Mouse (Mus musculus): Measurements from ENCODE around the gene Fmnl1. TPM values are rescaled to one million over a fixed set of nuclear protein-coding genes. Genes with fewer than 3 reads are reported as not detected.

The Fmnl1 gene
- polyA plus RNA-seq, 1 experiment from 2014 or later = 6.3 TPM

DNA sequence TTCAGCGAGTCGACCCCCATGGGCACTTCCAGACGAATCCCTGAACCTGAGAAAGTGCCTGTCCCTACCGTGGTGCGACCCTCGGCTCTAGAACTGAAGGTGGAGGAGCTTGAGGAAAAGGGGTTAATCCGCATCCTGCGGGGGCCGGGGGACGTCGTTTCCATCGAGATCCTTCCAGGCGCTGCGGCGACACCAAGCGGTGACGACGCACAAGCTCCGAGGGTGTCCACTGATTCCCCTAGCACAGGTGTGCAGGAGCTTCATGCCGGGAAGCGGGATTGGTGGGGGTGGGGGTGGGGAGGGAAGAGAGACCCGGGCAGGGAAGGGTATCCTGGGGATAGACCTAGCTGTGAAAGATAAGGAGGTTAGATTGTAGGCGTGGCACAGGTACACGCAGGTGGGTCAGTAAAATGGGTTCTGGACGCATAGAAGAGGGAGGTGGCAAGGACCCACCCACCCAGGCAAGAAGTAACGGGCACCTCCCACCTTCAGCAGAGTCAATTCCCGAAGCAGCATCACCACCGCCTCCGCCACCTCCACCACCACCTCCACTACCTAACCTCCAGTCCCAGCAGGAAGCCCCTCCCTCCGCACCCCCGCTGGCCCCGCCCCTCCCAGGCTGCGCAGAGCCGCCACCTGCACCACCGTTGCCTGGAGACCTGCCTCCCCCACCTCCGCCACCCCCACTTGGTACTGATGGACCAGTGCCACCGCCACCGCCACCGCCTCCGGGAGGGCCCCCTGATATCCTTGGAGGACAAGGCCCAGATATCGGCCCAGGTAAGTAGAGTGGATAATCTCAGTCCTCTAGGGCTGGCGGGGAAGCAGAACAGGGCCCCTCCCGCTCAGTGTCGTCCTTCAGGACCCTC lies 22.3 kb downstream of the Fmnl1 start:
- WGBS = 5% methylated on average over 42 of the region's 44 CpGs
- no peaks in the 10 kb centered on the region; the same call in 1 of the 2 replicates for H3K36me3 ChIP-seq (ENCODE audit: control insufficient read depth, insufficient read depth, low read length)
- H3K4me3 ChIP-seq (ENCODE audit: low read depth, low read length) = peak overlapping the region; percentile 28
- peaks cover 63% of the 10 kb centered on the region for H3K27me3 ChIP-seq (ENCODE audit: control insufficient read depth, insufficient read depth, low read depth, low read length)
- no peaks in the 10 kb centered on the region for H3K9me3 ChIP-seq (replicated peaks; ENCODE audit: control insufficient read depth, low read length, poor library complexity, severe bottlenecking)
- peak overlapping the region; percentile 52 for H3K4me2 ChIP-seq (ENCODE audit: low read length)
- ATAC-seq = peak; percentile 69
- no peak overlapping the region for H3K27ac ChIP-seq (ENCODE audit: low read length)
- H3K4me1 ChIP-seq (ENCODE audit: control insufficient read depth, insufficient read depth, low read length) = peaks cover 6% of the 10 kb centered on the region; the same call in 1 of the 2 replicates
- H3K9ac ChIP-seq (ENCODE audit: low read depth, low read length) = peak overlapping the region; percentile 56

DNA sequence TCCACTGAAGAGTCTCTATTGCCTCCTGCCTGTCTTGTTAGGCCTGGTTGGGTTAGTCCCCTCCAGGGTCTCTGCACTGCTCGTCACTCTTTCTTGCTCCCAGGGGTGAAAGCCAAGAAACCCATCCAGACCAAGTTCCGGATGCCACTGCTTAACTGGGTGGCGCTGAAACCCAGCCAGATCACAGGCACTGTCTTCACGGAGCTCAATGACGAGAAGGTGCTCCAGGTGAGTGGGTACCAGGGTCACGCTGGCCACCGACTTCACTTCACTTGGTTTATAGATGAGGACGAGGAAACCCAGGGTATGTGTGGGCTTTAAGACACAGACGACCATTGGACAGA lies 22.9 kb downstream of the Fmnl1 start:
- no peaks in the 10 kb centered on the region for H3K9me3 ChIP-seq (replicated peaks; ENCODE audit: control insufficient read depth, low read length, poor library complexity, severe bottlenecking)
- peaks cover 65% of the 10 kb centered on the region for H3K27me3 ChIP-seq (ENCODE audit: control insufficient read depth, insufficient read depth, low read depth, low read length)
- H3K9ac ChIP-seq (ENCODE audit: low read depth, low read length) = no peak overlapping the region
- peaks cover 11% of the 10 kb centered on the region for H3K4me1 ChIP-seq (ENCODE audit: control insufficient read depth, insufficient read depth, low read length)
- no peak overlapping the region for H3K27ac ChIP-seq (ENCODE audit: low read length)
- no peaks in the 10 kb centered on the region; the same call in 1 of the 2 replicates for H3K36me3 ChIP-seq (ENCODE audit: control insufficient read depth, insufficient read depth, low read length)
- H3K4me2 ChIP-seq (ENCODE audit: low read length) = no peak overlapping the region
- no peak for ATAC-seq
- no peak overlapping the region for H3K4me3 ChIP-seq (ENCODE audit: low read depth, low read length)
- WGBS = 39% methylated on average over 9 of the region's 9 CpGs

DNA sequence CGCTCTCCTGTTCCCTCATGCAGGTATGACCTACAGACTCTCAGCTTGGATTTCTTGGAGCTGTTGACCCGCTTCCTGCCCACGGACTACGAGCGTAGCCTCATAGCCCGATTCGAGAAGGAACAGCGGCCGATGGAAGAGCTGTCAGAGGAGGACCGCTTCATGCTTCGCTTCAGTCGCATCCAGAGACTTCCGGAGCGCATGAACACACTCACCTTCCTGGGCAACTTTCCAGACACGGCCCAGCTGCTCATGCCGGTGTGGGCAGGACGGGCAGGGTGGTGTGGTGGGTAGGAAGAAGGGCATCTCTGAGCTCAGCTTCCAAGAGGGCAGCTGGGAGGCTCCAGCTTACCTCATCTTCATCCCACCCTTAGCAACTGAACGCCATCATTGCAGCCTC lies 24.3 kb downstream of the Fmnl1 start:
- ATAC-seq = no peak
- no peak overlapping the region for H3K9ac ChIP-seq (ENCODE audit: low read depth, low read length)

DNA sequence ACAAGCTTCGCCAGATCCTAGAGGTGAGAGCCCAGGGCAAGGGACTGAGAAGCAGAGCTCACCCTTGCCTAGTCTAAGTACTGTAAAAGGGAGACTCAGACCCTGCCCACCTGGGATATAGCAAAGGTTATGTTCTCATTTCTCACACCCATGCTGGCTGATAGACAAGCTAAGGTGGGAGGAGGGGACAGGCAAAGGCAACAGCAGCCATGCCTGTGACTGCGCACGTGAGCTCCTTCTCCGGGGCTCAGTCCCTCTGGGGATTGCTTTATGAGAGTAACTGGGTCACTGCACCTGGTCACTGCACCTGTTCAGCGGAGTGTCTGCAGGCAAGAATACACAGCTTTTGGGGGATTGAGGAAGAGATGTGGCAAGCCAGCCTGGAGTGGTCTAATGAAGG lies 24.7 kb downstream of the Fmnl1 start:
- 86% methylated on average over 5 of the region's 5 CpGs for WGBS
- H3K36me3 ChIP-seq (ENCODE audit: control insufficient read depth, insufficient read depth, low read length) = no peaks in the 10 kb centered on the region; the same call in 1 of the 2 replicates
- H3K9me3 ChIP-seq (replicated peaks; ENCODE audit: control insufficient read depth, low read length, poor library complexity, severe bottlenecking) = no peaks in the 10 kb centered on the region
- H3K9ac ChIP-seq (ENCODE audit: low read depth, low read length) = no peak overlapping the region
- no peak overlapping the region for H3K4me3 ChIP-seq (ENCODE audit: low read depth, low read length)
- ATAC-seq = no peak
- peaks cover 19% of the 10 kb centered on the region for H3K4me1 ChIP-seq (ENCODE audit: control insufficient read depth, insufficient read depth, low read length)
- peaks cover 65% of the 10 kb centered on the region for H3K27me3 ChIP-seq (ENCODE audit: control insufficient read depth, insufficient read depth, low read depth, low read length)
- no peak overlapping the region for H3K4me2 ChIP-seq (ENCODE audit: low read length)
- H3K27ac ChIP-seq (ENCODE audit: low read length) = no peak overlapping the region

More for the DNA sequence above, 24.3 kb downstream of the Fmnl1 start:
- Histone ChIP-seq H3K4me3 (ENCODE audit: low read depth, low read length) (no peak overlapping the region), H3K36me3 (ENCODE audit: control insufficient read depth, insufficient read depth, low read length) (no peaks in the 10 kb centered on the region; the same call in 1 of the 2 replicates), H3K27ac (ENCODE audit: low read length) (no peak overlapping the region), H3K4me2 (ENCODE audit: low read length) (no peak overlapping the region), H3K27me3 (ENCODE audit: control insufficient read depth, insufficient read depth, low read depth, low read length) (peaks cover 70% of the 10 kb centered on the region), H3K4me1 (ENCODE audit: control insufficient read depth, insufficient read depth, low read length) (peaks cover 19% of the 10 kb centered on the region), H3K9me3 (replicated peaks; ENCODE audit: control insufficient read depth, low read length, poor library complexity, severe bottlenecking) (no peaks in the 10 kb centered on the region)
- WGBS = 91% methylated on average over 18 of the region's 18 CpGs

DNA sequence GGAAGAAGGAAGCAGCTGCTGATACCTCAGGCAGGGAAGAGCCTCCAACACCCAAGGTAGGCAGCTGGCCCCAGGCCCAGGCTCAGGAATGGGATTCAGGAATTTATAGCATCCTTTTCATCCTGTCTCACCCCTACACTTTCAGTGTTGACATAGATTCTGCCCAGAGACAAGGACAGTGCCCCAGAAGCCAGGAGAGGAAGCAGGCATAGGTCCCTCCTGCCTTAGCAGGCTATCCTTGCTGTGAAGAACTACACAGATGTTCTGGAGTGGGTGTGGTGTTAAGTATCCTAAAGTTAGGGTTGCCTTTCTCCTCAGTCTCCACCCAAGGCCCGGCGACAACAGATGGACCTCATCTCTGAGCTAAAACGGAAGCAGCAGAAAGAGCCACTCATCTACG lies 26.4 kb downstream of the Fmnl1 start:
- H3K36me3 ChIP-seq (ENCODE audit: control insufficient read depth, insufficient read depth, low read length) = no peaks in the 10 kb centered on the region; the same call in 1 of the 2 replicates
- H3K27ac ChIP-seq (ENCODE audit: low read length) = no peak overlapping the region
- H3K4me1 ChIP-seq (ENCODE audit: control insufficient read depth, insufficient read depth, low read length) = peaks cover 30% of the 10 kb centered on the region
- H3K27me3 ChIP-seq (ENCODE audit: control insufficient read depth, insufficient read depth, low read depth, low read length) = peaks cover 49% of the 10 kb centered on the region
- no peak for ATAC-seq
- no peak overlapping the region for H3K4me2 ChIP-seq (ENCODE audit: low read length)
- 91% methylated on average over 4 of the region's 4 CpGs for WGBS
- no peak overlapping the region for H3K4me3 ChIP-seq (ENCODE audit: low read depth, low read length)
- H3K9me3 ChIP-seq (replicated peaks; ENCODE audit: control insufficient read depth, low read length, poor library complexity, severe bottlenecking) = no peaks in the 10 kb centered on the region
- no peak overlapping the region for H3K9ac ChIP-seq (ENCODE audit: low read depth, low read length)

DNA sequence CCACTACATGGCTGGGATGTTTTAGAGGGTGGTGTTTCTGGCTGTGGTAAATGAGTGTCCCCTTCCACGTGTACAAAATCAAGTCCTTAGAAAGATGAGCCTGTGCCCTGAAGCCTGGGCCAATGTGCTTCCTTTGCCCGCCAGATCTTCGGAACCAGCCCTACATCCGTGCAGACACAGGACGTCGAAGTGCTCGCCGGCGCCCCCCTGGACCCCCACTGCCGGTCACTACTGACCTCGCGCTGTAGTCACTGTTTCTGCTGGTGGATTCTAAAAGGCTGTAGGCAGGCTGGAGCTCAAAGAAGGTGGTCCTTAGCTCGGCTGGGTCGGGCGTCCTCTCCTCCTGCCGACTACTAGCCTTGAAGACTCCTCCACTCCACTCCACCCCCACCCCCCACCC lies 27.4 kb downstream of the Fmnl1 start:
- Histone ChIP-seq H3K4me3 (ENCODE audit: low read depth, low read length) (peak overlapping the region; percentile 50; the same call in 1 of the 2 replicates), H3K27ac (ENCODE audit: low read length) (no peak overlapping the region), H3K27me3 (ENCODE audit: control insufficient read depth, insufficient read depth, low read depth, low read length) (peaks cover 43% of the 10 kb centered on the region), H3K9me3 (replicated peaks; ENCODE audit: control insufficient read depth, low read length, poor library complexity, severe bottlenecking) (no peaks in the 10 kb centered on the region), H3K4me2 (ENCODE audit: low read length) (peak overlapping the region; percentile 80), H3K4me1 (ENCODE audit: control insufficient read depth, insufficient read depth, low read length) (peaks cover 25% of the 10 kb centered on the region), H3K36me3 (ENCODE audit: control insufficient read depth, insufficient read depth, low read length) (no peaks in the 10 kb centered on the region; the same call in 1 of the 2 replicates), H3K9ac (ENCODE audit: low read depth, low read length) (no peak overlapping the region)
- no peak for ATAC-seq
- 7% methylated on average over 16 of the region's 16 CpGs for WGBS

DNA sequence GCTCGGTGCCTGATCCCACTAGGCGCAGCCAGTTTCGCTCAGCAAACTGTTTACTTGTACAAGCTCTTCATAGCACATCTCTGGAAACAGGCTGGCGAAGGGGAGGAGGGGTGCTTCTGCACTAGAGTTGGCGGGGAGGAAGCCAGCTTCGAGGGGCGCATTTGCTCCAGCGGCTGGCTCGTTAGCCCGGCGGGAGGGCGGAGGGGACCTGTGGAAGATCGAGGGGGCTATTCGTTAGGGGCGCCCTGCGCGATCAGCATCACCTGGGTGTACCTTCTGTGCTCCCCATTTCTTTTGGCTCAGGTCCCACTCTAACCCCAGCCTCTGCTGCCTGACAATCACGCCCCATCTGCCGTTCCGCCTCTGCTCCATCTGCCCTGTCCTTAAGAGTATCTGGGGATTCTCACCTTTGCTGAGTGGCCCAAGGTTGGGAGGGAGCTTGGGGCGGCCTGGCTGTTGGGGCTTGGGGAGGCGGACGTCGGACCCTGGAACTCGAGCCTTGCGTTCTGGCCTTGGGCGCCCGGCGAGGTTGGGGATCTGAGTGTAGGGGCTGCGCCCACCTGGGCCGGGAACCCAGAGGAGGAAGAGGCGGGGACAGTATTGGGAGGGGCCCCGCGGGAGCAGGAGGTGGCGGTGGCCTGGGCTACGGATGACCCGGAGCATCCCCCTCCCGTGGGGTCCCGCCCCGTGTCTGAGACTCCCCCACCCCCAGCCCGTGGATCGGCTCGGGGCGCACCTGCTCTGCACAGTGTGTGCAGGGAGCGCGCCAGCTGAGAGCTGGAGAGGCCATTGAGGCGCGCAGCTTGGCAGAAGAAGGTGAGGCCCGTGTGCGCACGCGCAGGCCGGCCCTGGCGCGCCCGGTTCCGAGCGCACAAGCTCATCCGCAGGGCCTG lies 28.2 kb downstream of the Fmnl1 start:
- Histone ChIP-seq H3K9ac (ENCODE audit: low read depth, low read length) (peak overlapping the region; percentile 77), H3K27me3 (ENCODE audit: control insufficient read depth, insufficient read depth, low read depth, low read length) (peaks cover 35% of the 10 kb centered on the region), H3K9me3 (replicated peaks; ENCODE audit: control insufficient read depth, low read length, poor library complexity, severe bottlenecking) (no peaks in the 10 kb centered on the region), H3K27ac (ENCODE audit: low read length) (0 out of 2 replicates have a peak overlapping the region, but pooled peaks have one; percentile 14), H3K4me3 (ENCODE audit: low read depth, low read length) (peak overlapping the region; percentile 50), H3K4me1 (ENCODE audit: control insufficient read depth, insufficient read depth, low read length) (peaks cover 25% of the 10 kb centered on the region), H3K4me2 (ENCODE audit: low read length) (peak overlapping the region; percentile 80), H3K36me3 (ENCODE audit: control insufficient read depth, insufficient read depth, low read length) (no peaks in the 10 kb centered on the region; the same call in 1 of the 2 replicates)
- peak; percentile 85 for ATAC-seq
- under 1% methylated on average over 58 of the region's 59 CpGs for WGBS

DNA sequence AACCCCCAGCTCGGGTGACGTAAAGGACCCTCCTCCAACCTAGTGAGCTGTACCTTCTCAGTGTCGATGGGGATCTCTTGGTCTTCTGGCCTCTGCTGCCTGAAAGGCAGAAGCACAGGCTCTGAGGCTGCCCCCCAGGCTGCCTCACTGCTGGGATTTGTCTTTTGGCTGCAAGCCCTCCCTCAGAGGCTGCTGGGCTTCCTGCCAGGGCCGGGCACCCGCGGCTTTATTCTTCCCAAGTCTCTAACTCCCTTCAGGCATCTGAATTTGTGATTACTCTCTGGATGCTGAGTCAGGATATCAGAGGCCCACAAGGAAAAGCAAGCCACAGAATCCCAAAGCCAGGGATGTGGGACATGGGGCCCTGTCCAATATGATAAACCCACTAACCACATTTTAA lies 30.8 kb downstream of the Fmnl1 start:
- 17% methylated on average over 6 of the region's 6 CpGs for WGBS
- no peak for ATAC-seq

More for the DNA sequence above, 30.8 kb downstream of the Fmnl1 start:
- Histone ChIP-seq H3K4me3 (ENCODE audit: low read depth, low read length) (no peak overlapping the region), H3K4me2 (ENCODE audit: low read length) (no peak overlapping the region), H3K9ac (ENCODE audit: low read depth, low read length) (peak overlapping the region; percentile 25; the same call in 1 of the 2 replicates), H3K27me3 (ENCODE audit: control insufficient read depth, insufficient read depth, low read depth, low read length) (peaks cover 22% of the 10 kb centered on the region), H3K9me3 (replicated peaks; ENCODE audit: control insufficient read depth, low read length, poor library complexity, severe bottlenecking) (no peaks in the 10 kb centered on the region), H3K36me3 (ENCODE audit: control insufficient read depth, insufficient read depth, low read length) (no peaks in the 10 kb centered on the region; the same call in 1 of the 2 replicates), H3K4me1 (ENCODE audit: control insufficient read depth, insufficient read depth, low read length) (peaks cover 25% of the 10 kb centered on the region), H3K27ac (ENCODE audit: low read length) (0 out of 2 replicates have a peak overlapping the region, but pooled peaks have one; percentile 11)
